Mouse (Mus musculus) ES-E14 (cell line): ENCODE results near the gene Gpr155.

Experiments used
- CHD2 ChIP-seq: IDR thresholded peaks from 2 replicates; pipeline ENCODE4 v1.6.1; 2014; ENCODE audit warnings: mild to moderate bottlenecking, low read depth, low read length, inconsistent platforms
- HCFC1 ChIP-seq: IDR thresholded peaks from 2 replicates; pipeline ENCODE4 v1.6.1; 2012; ENCODE audit warnings: low read length, inconsistent platforms, borderline replicate concordance; ENCODE audit not compliant: insufficient read depth
- MAFK ChIP-seq: IDR thresholded peaks from 2 replicates; pipeline ENCODE4 v1.6.1; 2014; ENCODE audit warnings: mild to moderate bottlenecking, low read depth, low read length, inconsistent platforms; ENCODE audit not compliant: insufficient read depth
- ZC3H11A ChIP-seq: IDR thresholded peaks from 2 replicates; pipeline ENCODE4 v1.6.1; 2012; ENCODE audit warnings: low read depth, mild to moderate bottlenecking, inconsistent platforms, low read length, borderline replicate concordance

- no peak for TF ChIP-seq HCFC1
- TF ChIP-seq ZC3H11A = no peak
- no peak for TF ChIP-seq MAFK
- no peak for TF ChIP-seq CHD2
Observed at GRCm38 (mm10) chr2:73363448-73363847, 22.9 kb downstream of the Gpr155 start.
